Mouse (Mus musculus) spleen, adult 2 months (tissue): ENCODE measurements around the gene Fbxo8.

Experiments
- CTCF ChIP-seq: fragments of 200-500 bp; IDR thresholded peaks from 2 replicates; pipeline ENCODE4 v1.5.1; 2011; ENCODE audit warnings: mild to moderate bottlenecking, inconsistent platforms; ENCODE audit not compliant: insufficient read depth, insufficient read length, insufficient replicate concordance; ENCODE audit errors: extremely low read depth
- POLR2A ChIP-seq: fragments of 200-500 bp; IDR thresholded peaks from 2 replicates; pipeline ENCODE4 v1.6.1; 2011; ENCODE audit warnings: low read depth, low read length, inconsistent platforms

- TF ChIP-seq POLR2A (no peak), CTCF (no peak)
Measured at GRCm38 (mm10) chr8:56589004-56589403, 38.1 kb downstream of the Fbxo8 start.
